Mouse (Mus musculus): ENCODE data around the gene Mturn.

GRCm38 (mm10) chr6:54729451-54730105, 48.2 kb downstream of the Mturn start:
- TF ChIP-seq CTCF (IDR thresholded peaks at IDR 0.05; ENCODE audit: borderline replicate concordance, extremely low read depth, insufficient read depth, insufficient read length) (no peak), POLR2A (IDR thresholded peaks at IDR 0.05; ENCODE audit: borderline replicate concordance, extremely low read depth, insufficient read depth, insufficient read length, poor library complexity, severe bottlenecking) (no peak)
